Mouse (Mus musculus) heart, postnatal 36 days (tissue): ENCODE measurements around the gene Adgrl3. TPM values are rescaled to one million over a fixed set of nuclear protein-coding genes. Genes with fewer than 3 reads are reported as not detected.

Source experiments
- DNase-seq, 2 experiments: peaks; one replicate each; pipeline ENCODE4 v3.0.0; 2021 to 2022
- intact Hi-C: fragments of 180-260 bp; cut with DNase I; formaldehyde crosslinking; loops from one replicate; pipeline ENCODE4 v1.15.1; 2025
- microRNA-seq, 2 experiments: library from miRNA; unstranded; fragments of <30 nt; microRNA quantifications; one replicate each; pipeline ENCODE4 v1.2.0; 2021; ENCODE audit warnings: borderline number of aligned reads in 2 of 2
- total RNA-seq, 2 experiments: library from RNA; stranded (reverse); gene quantifications; 2 replicates each; pipeline ENCODE4 v1.2.3; 2021

Gene Adgrl3
- total RNA-seq, 2 experiments from 2014 or later, result 2.5 to 3.3 TPM

- intact Hi-C loops, result no loop called here
- DNase-seq, result no peak
Observed at GRCm38 (mm10) chr5:81776746-81777145, 756.8 kb downstream of the Adgrl3 start.

GRCm38 (mm10) chr5:81784770-81785169 is 764.8 kb downstream of the Adgrl3 start:
- intact Hi-C loops, result no loop called here
- DNase-seq, result no peak

DNA sequence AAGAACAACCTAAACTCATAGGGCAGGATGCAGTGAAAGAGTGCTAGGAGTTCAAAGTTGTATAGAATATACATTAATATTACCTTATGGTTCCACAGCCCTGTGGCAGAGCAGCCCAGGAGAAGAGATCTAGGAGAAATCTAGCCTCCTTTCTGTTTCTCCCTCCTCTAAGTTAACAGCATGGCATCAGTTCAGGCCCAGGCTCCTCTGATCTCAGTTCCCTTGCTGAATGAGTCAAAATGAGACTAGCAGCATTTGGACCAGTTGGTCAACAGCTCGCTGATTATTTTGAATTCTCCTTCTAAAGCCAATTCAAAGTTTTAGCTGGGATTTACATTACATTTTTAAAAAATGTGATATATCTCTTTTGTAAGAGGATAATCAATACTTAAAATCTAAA is 770.8 kb downstream of the Adgrl3 start:
- intact Hi-C loops, result no loop called here
- no peak for DNase-seq

GRCm38 (mm10) chr5:81794125-81794524 is 774.2 kb downstream of the Adgrl3 start:
- no peak for DNase-seq
- intact Hi-C loops, result no loop called here

DNA sequence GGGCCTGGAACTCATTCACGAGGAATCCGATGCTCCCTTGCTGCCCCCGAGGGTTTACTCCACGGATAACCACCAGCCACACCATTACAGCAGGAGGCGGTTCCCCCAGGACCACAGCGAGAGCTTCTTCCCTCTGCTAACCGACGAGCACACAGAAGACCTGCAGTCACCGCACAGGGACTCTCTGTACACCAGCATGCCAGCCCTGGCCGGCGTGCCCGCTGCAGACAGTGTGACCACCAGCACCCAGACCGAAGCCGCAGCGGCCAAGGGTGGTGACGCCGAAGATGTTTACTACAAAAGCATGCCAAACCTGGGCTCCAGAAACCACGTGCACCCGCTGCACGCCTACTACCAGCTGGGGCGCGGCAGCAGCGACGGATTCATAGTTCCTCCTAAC is 774.7 kb downstream of the Adgrl3 start:
- no peak for DNase-seq
- intact Hi-C loops, result no loop called here

DNA sequence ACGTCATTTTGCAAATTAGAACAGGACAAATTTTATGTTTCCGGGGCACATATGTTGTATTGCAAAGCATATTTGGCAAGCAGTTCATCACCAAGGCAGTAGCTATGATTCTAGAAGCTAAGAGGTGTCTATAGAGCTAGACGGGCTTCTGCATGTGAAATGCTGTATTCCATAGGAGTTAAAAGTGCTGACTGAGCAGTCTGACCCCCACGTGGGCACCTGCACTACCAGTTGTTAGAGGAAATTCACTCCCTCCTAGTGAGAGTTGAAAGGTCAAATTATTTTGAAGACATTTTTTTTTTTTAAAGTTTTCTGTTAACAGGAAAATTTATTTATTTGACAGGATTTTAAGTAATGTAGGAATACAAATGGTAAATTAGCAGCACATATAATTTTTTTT is 776.2 kb downstream of the Adgrl3 start:
- DNase-seq, result no peak

DNA sequence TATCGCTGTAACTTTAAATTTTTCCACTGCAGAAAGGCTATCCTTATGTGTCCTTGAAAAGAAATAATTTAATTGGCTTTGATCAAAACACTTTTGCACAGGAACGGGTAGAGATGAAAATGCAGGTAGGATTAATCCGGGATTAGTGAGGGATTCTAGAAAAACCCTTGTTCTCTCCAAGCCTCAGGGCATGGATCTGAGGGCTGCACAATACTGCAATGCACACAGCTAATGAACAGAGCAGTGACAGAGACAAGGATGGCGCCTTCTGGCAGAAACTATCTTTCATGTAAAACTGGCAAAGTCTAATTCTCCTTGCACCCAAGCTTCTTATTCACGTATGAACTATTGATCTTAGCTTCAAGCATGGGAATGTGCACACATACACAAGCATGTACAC is 791.0 kb downstream of the Adgrl3 start:
- intact Hi-C loops, result no loop called here
- DNase-seq, result no peak

More for the DNA sequence above, 776.2 kb downstream of the Adgrl3 start:
- intact Hi-C loops, result no loop called here

GRCm38 (mm10) chr5:81832076-81832475 is 812.1 kb downstream of the Adgrl3 start:
- intact Hi-C loops, result no loop called here
- DNase-seq, result no peak

DNA sequence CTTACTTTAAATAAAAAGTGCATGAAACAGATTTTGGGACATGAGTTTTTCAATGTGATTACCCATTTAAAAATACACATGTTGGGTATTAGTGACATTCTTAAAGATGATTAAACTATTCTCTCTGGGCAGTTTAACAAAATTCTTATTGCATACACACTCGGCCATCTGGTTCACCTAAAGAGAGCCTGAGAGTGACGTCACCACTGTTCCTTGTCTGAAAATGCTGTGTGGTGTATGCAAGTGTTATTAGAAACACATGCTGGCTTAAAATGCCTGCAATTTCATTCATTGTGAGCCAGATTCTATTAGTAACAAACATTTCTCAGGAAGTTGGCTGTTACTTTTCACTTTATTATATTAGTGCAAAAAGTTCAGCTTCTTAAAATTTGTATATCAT is 812.7 kb downstream of the Adgrl3 start:
- intact Hi-C loops, result no loop called here
- no peak for DNase-seq

DNA sequence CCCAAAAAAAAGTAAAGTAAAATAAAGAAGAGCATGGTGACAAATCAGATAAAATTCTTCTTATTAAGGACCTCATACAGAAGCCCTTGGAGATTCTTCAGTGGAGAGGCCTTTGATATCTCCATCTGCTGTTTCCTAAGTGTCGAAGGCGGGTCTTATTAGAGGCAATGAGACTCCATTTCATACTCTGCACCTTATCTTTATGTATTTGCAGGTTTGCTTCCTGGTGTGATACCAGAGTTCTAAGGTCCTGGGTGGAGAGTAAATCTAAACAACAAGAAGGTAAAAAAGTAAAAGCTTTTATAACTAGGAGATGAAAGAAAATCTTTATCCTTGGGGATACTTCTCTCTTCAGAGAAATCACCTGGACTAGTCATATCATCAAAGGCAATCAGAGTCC is 817.9 kb downstream of the Adgrl3 start:
- intact Hi-C loops, result no loop called here
- DNase-seq, result no peak

GRCm38 (mm10) chr5:81843798-81844197 is 823.9 kb downstream of the Adgrl3 start:
- intact Hi-C loops, result no loop called here
- no peak for DNase-seq

- no peak for DNase-seq
- intact Hi-C loops, result no loop called here
Observed at GRCm38 (mm10) chr5:81870336-81870735, 850.4 kb downstream of the Adgrl3 start.

Small RNA genes lying within 50 kb of the gene (microRNA-seq; reads per million reads assigned to microRNA genes)
- 0 reads per million in 2 experiments for gene Gm22048
